Mouse (Mus musculus): ENCODE results near the gene Dyx1c1.

Dyx1c1 gene

GRCm38 (mm10) chr9:72958521-72959450, at the start of gene Dyx1c1, which contains the start of gene Gm44503:
TSS of gene Dyx1c1 (plus strand) at chr9:72958785.
TSS of gene Gm44503 (plus strand) at chr9:72958852.
- peak; percentile 77 to 84 for DNase-seq

DNA sequence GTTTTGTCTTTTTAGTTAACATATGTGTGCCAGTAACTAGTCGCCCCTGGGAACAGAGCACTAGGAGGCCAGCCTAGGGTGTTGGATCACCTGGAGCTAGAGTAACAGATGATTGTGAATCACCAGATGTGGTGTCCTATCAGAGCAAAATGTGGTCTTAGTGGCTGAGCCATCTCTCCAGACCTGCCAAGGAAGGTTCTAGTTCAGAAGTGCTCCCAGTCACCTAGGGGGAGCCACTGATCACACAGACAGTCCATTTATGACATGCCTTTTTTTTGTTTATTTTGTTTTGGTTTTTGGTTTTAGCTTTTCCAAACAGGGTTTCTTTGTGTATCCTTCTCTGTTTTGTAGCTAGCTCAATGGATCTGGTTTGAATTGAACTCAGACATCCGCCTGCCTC, 47.2 kb upstream of the Dyx1c1 start:
- DNase-seq: no peak

GRCm38 (mm10) chr9:72913551-72913950, 45.0 kb upstream of the Dyx1c1 start:
- no peak for DNase-seq

GRCm38 (mm10) chr9:72915728-72916127, 42.9 kb upstream of the Dyx1c1 start:
- no peak for DNase-seq

DNA sequence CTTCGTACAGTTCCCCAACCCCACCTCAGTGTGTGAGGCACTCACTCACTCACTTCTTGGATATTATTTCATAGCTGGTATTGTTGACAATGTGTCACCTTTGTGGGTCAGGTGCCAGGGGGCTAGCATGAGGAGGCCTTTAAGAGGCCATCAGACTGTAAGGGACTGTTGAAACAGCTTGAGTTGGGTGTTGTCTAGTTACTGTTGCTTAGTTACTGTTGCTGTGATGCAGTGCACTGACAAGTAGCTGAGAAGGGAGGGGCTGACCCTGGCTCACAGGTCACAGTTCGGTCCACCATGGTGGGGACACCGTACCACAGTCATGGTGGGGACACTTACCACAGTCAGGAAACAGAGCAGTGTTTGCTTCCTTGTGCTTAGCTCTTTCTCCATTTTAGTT, 35.5 kb upstream of the Dyx1c1 start:
- no peak for DNase-seq

DNA sequence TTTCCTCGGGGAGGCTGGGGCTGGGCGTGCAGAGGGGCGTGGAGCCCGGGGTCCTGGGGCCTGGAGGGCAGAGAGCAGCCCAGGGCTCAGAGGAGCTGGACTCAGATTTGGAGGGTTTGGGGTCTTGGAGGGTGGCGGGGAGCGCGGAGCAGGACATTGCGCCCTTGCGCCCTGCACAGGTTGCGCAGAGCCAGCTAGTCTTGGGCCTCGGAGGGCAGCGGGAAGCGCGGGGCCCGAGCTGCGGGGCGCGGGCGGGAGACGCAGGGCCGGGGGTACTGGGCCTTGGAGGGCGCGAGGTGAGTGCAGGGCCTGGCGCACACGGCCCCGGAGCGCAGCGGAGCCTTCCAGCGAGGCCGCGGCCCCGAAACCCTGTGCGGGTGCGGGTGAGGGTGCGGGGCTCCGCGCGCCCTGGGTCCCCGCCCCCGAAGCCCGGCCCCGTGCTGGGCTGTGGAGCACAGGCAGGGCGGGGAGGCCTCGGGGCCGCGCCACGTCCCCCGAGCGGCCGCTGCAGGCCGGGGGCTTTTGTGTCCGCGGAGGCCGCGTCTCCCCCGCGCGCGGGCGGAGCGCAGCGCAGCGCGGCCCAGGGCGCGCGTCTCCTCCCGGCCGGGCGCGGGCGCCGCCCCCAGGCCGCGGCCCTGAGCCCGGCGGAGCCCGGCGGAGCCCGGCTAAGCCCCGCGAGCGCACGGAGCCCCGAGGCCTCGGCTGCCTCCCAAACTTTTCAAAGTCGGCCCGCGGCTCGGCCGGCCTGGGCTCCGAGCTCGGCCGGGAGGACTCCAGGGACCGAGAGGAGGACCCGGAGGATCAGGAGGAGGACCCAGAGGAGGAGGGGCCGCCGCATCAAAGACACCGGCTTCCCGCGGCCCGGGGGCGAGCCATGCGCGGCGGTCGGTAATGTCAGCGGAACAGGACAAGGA, 33.3 kb upstream of the Dyx1c1 start, which contains the start of gene Pygo1:
Pygo1 (plus strand) TSS at position 625 of the 914 bp plus-strand sequence.
- peak; percentile 57 to 64 for DNase-seq

DNA sequence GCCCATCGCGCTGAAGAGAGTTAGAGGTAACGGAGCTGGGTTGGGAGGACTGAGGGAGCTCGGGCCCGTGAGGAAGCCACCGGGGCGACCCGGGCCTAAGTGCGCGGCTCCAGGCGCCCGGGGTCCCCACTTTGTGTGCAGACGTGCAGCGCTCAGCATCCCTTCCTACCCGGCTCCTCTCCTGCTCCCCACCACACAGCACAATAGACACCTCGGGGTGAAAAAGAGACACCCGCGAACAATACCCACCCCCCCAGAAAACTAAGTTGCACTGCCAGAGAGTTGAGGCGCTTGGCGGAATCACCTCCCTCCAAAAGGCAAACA, 32.7 kb upstream of the Dyx1c1 start:
- no peak for DNase-seq

DNA sequence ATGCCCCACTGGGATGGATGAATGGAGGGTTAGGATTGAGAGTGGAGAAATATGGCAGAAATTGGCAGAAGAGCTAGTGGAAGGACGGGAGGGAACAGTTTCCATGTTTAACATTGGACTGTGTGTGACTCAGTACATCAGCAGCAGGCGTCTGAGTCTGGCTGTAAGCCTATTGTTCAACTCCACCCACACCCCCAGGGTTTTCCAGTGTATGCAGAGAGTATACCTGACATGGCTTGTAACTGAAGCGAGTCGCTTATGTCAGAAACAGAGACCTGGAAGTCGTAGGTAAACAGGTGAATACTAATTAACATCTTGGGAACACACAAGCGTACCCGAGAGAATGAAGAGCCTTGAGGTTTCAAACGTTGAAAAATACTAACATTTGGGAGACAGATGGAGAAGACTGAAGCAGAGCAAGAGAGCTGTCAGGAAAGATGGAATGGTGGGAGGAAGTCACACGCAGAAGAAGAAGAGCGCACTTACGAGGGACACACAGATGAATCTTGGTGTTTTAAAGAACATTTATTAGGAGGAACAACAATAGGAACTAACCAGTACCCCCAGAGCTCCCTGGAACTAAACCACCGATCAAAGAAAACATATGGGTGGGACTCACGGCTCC, 27.3 kb upstream of the Dyx1c1 start:
- DNase-seq: peak in 1 of 2 experiments; percentile 9

- DNase-seq: peak in 1 of 2 experiments; percentile 52
Measured at GRCm38 (mm10) chr9:72935309-72935708, 23.3 kb upstream of the Dyx1c1 start.

DNA sequence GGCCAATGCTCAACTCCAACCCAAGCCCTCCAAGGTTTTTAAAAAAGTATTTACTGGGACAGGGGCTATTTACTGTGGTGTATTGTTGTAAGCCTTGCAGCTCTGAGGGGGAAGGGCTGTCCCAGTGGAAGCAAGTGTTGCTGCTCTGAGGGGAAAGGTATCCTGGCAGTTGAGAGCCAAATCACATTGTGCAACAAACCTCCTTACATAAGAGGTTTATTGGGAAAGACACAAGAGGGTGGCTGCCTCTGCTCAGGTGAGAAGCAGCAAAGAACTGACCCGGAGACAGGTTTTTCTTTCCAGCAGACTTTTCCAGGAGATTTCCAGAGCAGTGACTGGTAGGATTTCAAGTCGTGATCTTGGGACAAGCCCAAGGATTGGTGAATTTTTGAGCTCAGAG, 22.3 kb upstream of the Dyx1c1 start:
- no peak for DNase-seq

DNA sequence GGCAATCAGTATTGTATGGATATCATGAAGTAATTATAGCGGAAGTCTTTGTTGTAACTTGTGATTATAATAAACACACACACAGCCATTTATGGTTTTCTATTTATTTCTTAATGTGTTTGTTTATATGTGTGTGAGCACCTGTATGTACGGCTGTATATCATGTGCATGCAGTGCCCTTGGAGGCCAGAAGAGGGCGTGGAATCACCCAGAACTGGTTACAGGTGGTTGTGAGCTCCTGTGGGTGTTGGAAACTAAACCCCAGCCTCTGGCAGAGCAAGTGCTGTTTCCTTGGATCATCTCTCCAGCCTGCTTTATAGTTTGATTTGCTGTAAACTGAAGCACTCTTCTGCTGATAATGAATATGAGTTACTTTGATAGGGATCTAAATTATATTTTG, 15.2 kb upstream of the Dyx1c1 start:
- peak in 1 of 2 experiments; percentile 31 for DNase-seq

GRCm38 (mm10) chr9:72944286-72944685, 14.3 kb upstream of the Dyx1c1 start:
- DNase-seq: no peak

- no peak for DNase-seq
Measured at GRCm38 (mm10) chr9:72947010-72947409, 11.6 kb upstream of the Dyx1c1 start.

- no peak for DNase-seq
Measured at GRCm38 (mm10) chr9:72949572-72949971, 9.0 kb upstream of the Dyx1c1 start.

- DNase-seq: peak in 1 of 2 experiments; percentile 49
Measured at GRCm38 (mm10) chr9:72954746-72955145, 3.8 kb upstream of the Dyx1c1 start.

DNA sequence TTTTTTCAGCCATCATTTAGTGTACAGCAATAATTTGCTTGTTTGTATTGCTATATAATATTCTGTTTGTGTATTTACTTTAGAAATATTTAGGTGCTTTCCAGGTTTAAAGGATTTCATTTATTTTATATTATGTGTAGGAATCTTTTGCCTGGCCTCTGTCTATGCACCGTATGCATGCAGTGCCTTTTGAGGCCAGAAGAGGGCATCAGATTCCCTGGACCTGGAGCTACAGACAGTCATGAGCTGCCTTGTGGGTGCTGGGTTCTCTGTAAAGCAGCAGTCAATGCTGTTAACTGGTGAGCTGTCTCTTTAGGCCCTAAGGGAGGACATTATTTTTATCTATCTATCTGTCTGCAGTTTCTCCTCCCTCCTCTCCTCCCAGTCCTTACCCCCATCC, 3.0 kb upstream of the Dyx1c1 start:
- peak; percentile 62 to 71 for DNase-seq

GRCm38 (mm10) chr9:72961346-72961745, 2.8 kb downstream of the Dyx1c1 start:
- DNase-seq: no peak

DNA sequence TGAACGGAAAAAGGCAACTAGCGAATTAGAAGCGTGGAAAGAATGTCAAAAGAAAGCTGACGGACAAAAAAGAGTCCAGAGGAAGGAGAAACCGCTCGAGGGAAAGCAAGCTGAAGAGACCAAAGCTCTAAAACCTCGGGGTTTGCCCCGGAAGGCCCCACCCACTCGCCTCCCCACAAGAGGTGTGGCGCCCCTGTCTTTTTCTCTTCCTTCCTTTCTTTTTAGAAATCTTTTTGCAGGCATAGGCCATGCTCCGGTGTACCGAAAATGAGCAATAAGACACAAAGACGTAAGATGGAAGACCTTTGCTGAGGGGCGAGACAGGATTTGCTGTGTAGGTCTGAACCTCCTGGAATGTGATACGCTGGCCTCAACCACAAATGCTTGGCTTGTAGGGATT, 3.4 kb downstream of the Dyx1c1 start:
- no peak for DNase-seq

DNA sequence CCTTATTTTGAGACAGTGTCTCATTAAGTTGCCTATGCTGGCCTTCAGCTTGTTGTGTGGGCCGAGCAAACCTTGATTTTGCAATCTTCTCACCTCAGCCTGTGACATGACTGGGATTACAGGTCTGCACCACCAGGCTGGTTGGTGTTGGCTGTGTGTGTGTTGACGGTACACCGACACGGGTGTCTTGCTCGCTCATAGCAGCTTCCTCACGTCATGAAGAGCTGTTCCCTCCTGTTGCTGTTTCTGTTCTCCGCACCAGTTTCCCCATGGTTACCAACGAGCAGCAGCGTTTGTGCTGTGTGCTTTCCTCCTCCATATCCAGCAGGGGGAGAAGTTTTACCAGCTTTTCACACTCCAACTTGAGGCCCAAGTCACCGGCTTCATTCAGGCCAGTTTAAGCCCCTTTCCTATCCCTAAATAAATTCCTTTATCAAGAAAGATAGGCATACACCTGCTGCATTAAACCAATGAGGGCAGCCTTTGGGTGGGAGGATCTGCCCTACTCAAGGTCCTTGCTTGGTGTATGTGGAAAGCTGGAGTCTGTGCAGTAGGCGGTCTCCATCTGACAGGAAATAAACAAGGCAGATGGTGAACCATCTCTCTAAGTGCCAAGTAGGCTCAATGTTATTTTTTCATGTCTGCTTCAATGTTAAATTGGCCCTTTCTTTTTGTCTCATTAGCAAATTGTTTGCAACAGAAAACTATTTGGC, 9.9 kb downstream of the Dyx1c1 start:
- DNase-seq: peak; percentile 63 to 65

GRCm38 (mm10) chr9:72969874-72970273, 11.3 kb downstream of the Dyx1c1 start:
- DNase-seq: no peak

GRCm38 (mm10) chr9:72972435-72972834, 13.8 kb downstream of the Dyx1c1 start:
- no peak for DNase-seq

DNA sequence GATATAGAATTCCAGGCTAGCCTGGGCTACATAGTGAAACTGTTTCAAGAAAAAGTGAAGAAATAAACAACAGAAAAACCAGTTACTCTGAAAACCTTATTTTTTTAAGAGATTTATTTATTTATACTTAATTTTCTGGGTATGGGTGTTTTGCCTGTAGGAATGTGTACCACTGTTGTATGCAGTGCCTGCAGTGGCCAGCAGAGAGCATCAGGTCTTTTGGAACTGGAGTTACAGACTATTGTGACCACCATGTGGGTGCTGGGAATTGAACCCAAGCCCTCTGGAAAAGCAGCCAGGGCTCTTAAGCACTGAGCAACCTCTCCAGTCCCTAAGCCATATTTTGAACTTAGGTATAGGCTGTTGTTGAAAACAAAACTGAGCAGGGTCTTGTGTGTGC, 14.4 kb downstream of the Dyx1c1 start:
- no peak for DNase-seq

Data from cerebellum, postnatal 14 days (tissue).